Mouse (Mus musculus): ENCODE results near the gene Pth2.

DNA sequence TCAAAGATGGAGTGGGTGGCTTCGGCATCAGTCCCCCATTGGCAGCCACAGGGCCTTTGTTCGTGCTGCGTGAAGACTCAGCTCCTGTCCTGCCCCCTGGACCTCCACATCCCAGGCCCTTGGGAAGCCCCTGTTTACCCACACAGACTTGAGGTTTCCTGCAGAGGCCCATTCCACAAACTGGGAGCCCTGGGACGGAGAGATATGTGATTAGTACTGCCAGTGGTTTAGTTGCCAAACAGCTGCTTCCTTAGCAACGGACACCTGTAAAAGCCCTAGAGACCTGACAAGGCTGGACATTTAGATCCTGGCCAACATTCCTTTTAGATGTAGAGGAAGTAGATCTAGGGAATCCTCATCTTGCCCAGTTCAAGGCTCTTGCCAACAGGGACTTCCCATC is 38.9 kb upstream of the Pth2 start:
- TF ChIP-seq POLR2A (IDR thresholded peaks at IDR 0.05; ENCODE audit: control insufficient read depth, low read depth, low read length) (no peak), CTCF (IDR thresholded peaks at IDR 0.05; ENCODE audit: control insufficient read depth, insufficient read depth, insufficient replicate concordance, low read depth, low read length) (no peak)

Measured in testis, adult 2 months (tissue).